Mouse (Mus musculus) lung, postnatal 0 days (tissue): ENCODE results near the gene Erc1.

Experiments used
- CTCF ChIP-seq: IDR thresholded peaks from 2 replicates; pipeline ENCODE4 v1.5.1; 2016; ENCODE audit warnings: antibody characterized with exemption, mild to moderate bottlenecking
- EP300 ChIP-seq: IDR thresholded peaks from 2 replicates; pipeline ENCODE4 v1.6.1; 2016; ENCODE audit warnings: antibody characterized with exemption, mild to moderate bottlenecking, control low read depth

GRCm38 (mm10) chr6:119861519-119861918 is 13.6 kb upstream of the Erc1 start:
- no peak for TF ChIP-seq CTCF
- no peak for TF ChIP-seq EP300
